Mouse (Mus musculus) liver, postnatal 0 days (tissue): ENCODE measurements around the gene Ywhab.

Source experiments
- CTCF ChIP-seq: sonication (generic); IDR thresholded peaks from 2 replicates; pipeline ENCODE4 v1.5.1; 2016; ENCODE audit warnings: antibody characterized with exemption, low read depth
- EP300 ChIP-seq: IDR thresholded peaks from 2 replicates; pipeline ENCODE4 v1.6.1; 2016; ENCODE audit warnings: antibody characterized with exemption, low read depth, mild to moderate bottlenecking

DNA sequence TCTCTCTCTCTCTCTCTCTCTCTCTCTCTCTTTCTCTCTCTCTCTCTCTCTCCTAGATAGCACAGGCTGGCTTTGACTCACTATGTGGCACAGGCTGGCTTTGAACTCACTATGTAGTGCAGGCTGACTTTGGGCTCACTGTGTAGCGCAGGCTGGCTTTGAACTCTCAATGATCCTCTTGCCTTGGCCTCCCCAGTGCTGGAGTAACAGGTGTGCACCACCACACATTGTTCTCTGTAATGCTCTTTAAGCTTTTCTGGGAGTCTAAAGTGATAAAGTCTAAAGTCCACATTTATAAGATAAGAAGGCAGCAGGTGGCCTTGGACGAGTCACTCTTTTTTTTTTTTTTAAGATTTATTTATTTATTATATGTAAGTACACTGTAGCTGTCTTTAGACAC is 46.8 kb downstream of the Ywhab start:
- TF ChIP-seq CTCF (no peak), EP300 (no peak)
